Mouse (Mus musculus) erythroblast, embryonic 14.5 days (primary cell): ENCODE measurements around the gene Arl15.

Experiments used
- GATA1 ChIP-seq: IDR thresholded peaks from 2 replicates; pipeline ENCODE4 v1.6.1; 2012; ENCODE audit warnings: low read length, inconsistent platforms, mixed read lengths
- TAL1 ChIP-seq: IDR thresholded peaks from 3 replicates; pipeline ENCODE4 v1.6.1; 2012; ENCODE audit warnings: low read length, inconsistent platforms, mixed read lengths

DNA sequence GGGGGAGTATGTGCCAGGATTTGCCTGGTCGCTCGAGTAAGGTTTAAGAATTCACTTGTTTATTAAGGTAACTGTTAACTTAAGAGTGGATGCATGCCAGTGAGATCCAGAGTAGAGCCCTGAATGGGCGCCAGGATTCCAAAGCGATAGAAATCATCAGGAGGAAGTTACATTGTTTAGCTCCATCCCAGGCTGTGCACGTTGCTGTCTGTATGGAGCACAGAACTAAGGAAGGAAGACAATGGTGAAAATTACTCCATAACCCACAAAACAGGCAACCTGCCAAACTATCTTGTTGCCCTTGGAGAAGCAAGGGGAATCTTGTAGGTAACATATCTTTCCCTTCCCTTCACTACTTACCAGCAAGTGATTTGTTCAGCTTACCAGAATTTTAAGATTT is 176.4 kb downstream of the Arl15 start:
- TF ChIP-seq GATA1 (no peak), TAL1 (no peak)
